Mouse (Mus musculus) B cell, adult 67 days (primary cell): ENCODE data around the gene Gm29276. TPM values are rescaled to one million over a fixed set of nuclear protein-coding genes. Genes with fewer than 3 reads are reported as not detected.

ENCODE experiments used
- total RNA-seq, 2 experiments: library from RNA; stranded (reverse); gene quantifications; 4 replicates each; pipeline ENCODE4 v1.2.4; 2023

Gene Gm29276
- total RNA-seq = not detected

GRCm38 (mm10) chrY:42582150-42582549 lies at the start of gene Gm29276:
Gene Gm29276 (minus strand): TSS chrY:42582250.

